Mouse (Mus musculus) limb, embryonic 12.5 days (tissue): ENCODE results near the gene Tmem270. TPM values are rescaled to one million over a fixed set of nuclear protein-coding genes. Genes with fewer than 3 reads are reported as not detected.

Source experiments
- ATAC-seq: fragments of 200-750 bp; cut with Nextera tagmentation; 2 replicates; pipeline ENCODE4 v1.8.0; 2017; ENCODE audit warnings: low read depth, moderate TSS enrichment; ENCODE audit not compliant: insufficient number of reproducible peaks, insufficient read depth, low FRiP score, low TSS enrichment
- H3K27ac ChIP-seq: fragments of 300-500 bp; sonication (generic); 2 replicates; pipeline ENCODE4 v1.5.1; 2016; ENCODE audit warnings: mild to moderate bottlenecking, moderate library complexity
- H3K27me3 ChIP-seq: fragments of 300-500 bp; sonication (generic); 2 replicates; pipeline ENCODE4 v1.6.1; 2016; ENCODE audit warnings: mild to moderate bottlenecking, moderate library complexity
- H3K36me3 ChIP-seq: fragments of 300-500 bp; sonication (generic); 2 replicates; pipeline ENCODE4 v1.6.1; 2016; ENCODE audit warnings: mild to moderate bottlenecking, moderate library complexity
- H3K4me1 ChIP-seq: fragments of 300-500 bp; sonication (generic); replicated peaks from 2 replicates; pipeline ENCODE4 v1.6.1; 2016
- H3K4me2 ChIP-seq: fragments of 300-500 bp; sonication (generic); 2 replicates; pipeline ENCODE4 v1.6.1; 2016; ENCODE audit warnings: mild to moderate bottlenecking, moderate library complexity
- H3K4me3 ChIP-seq: fragments of 300-500 bp; sonication (generic); replicated peaks from 2 replicates; pipeline ENCODE4 v1.5.1; 2016; ENCODE audit warnings: mild to moderate bottlenecking
- H3K9ac ChIP-seq: fragments of 300-500 bp; sonication (generic); replicated peaks from 2 replicates; pipeline ENCODE4 v1.6.1; 2016; ENCODE audit warnings: mild to moderate bottlenecking, moderate library complexity
- H3K9me3 ChIP-seq: fragments of 300-500 bp; sonication (generic); 2 replicates; pipeline ENCODE4 v1.6.1; 2016; ENCODE audit warnings: mild to moderate bottlenecking, moderate library complexity
- WGBS: fragments of 180-500 bp; shearing (Covaris S2); methylation state at CpG from one replicate; pipeline ENCODE4 v1.1.7; 2016; 5-methylcytosine and 5-hydroxymethylcytosine counted together
- polyA plus RNA-seq: library from polyadenylated mRNA; unstranded; fragments of >200 nt; fragmentation: Nextera tagmentation; extraction: Ambion mirVana; gene quantifications from 2 replicates; pipeline ENCODE4 v1.2.1, GENCODE M21; 2016

The Tmem270 gene
- not detected in 2 replicates for polyA plus RNA-seq

DNA sequence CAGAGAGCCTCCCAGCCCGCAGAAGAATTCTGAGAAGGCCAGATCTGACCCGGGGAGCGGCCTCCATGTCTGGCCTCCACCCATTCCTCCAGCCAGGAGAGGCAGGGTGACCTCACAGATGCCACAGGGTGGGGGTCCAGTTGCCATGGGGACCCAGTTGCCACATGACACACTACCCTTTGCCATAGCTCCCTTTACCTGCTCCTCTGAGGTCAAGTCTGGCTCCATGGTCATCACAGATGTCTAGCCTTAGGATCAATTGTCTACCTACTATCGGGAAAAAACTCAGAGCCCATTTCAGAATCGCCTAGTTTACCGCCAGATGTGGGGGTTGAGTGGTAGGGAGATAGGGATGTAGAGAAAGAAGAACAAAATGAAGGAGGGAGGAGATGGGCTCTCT, at the start of gene Tmem270:
Tmem270 (minus strand) TSS at position 101 of the 400 bp plus-strand sequence.
- WGBS, result 80% methylated on average over 6 of the region's 6 CpGs
- Histone ChIP-seq H3K9me3 (no peaks in the 10 kb centered on the region), H3K4me3 (no peak within 1 kb of the TSS), H3K27ac (no peak within 1 kb of the TSS), H3K27me3 (no peaks in the 10 kb centered on the region), H3K36me3 (no peaks in the 10 kb centered on the region), H3K4me2 (no peak within 1 kb of the TSS), H3K4me1 (no peaks in the 10 kb centered on the region), H3K9ac (no peak within 1 kb of the TSS)
- ATAC-seq, result 0 out of 2 replicates have a peak, but pooled peaks have one; percentile 10

DNA sequence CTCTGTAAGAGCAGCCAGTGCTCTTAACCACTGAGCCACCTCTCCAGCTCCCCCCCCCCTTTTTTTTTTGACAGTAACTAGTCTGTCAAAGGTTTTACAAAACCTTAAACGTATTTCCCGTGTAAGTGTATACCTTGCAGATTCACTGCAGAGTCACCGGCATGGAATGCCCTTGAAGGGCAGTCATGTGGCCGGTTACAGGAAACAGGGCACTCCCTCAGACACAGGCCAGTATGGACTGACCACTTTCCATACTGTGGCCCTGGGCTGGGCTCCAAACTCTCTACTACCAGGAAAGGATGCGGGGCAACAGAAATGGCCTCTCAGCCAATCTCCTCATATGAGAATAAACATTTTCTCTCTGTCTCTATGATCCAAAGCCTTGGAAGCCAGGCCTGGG, 49.0 kb upstream of the Tmem270 start:
- ATAC-seq, result no peak
- Histone ChIP-seq H3K4me1 (peaks cover 20% of the 10 kb centered on the region), H3K4me2 (no peak overlapping the region), H3K9ac (no peak overlapping the region), H3K9me3 (no peaks in the 10 kb centered on the region), H3K4me3 (no peak overlapping the region), H3K27ac (no peak overlapping the region), H3K27me3 (peaks cover 11% of the 10 kb centered on the region), H3K36me3 (no peaks in the 10 kb centered on the region)
- WGBS, result 85% methylated on average over 5 of the region's 5 CpGs

DNA sequence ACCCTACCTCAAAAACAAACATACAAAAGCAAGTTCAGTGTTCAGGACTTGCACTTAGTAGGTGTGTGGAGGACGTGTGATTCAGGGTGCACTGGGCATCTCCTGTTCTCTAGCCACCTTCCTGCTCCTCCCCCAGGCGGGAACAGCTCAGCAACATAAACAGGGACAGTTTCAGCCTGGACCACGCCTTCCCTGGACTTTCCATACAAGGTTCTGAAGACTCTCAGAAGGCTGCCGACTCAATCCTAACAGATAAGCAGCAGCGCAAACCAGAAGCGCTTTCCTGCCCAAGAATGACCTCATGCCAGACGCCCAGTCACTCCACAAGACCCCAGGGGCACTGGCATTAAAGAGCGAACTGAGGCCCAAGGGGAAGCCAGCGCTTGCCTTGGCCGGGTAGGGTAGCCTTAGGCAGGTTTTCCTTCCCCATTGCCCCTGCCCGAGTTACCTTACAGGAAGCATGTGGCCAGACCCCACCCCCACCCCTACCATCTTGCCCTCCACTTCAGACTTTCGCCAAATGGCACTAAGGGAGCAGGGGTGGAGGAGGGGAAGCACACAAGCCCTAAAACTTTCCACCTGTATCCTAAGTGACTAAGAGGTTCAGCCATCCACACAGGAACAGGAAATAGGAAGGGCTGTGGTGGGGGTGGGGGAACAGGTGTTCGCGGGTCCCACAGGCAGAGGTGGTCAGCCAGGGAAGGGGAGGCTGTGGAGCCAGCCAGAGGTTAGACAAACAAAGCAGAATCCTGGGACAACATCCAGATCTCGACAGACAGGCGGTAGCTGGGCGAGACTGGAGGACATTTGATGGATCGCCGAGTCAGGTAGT, 44.7 kb upstream of the Tmem270 start:
- peaks cover 37% of the 10 kb centered on the region for H3K27me3 ChIP-seq
- peaks cover 27% of the 10 kb centered on the region for H3K4me1 ChIP-seq
- 19% methylated on average over 19 of the region's 19 CpGs for WGBS
- no peaks in the 10 kb centered on the region for H3K36me3 ChIP-seq
- peak overlapping the region; percentile 38 for H3K4me2 ChIP-seq
- no peak overlapping the region for H3K4me3 ChIP-seq
- H3K9me3 ChIP-seq, result no peaks in the 10 kb centered on the region
- no peak overlapping the region for H3K9ac ChIP-seq
- no peak overlapping the region for H3K27ac ChIP-seq
- no peak for ATAC-seq

DNA sequence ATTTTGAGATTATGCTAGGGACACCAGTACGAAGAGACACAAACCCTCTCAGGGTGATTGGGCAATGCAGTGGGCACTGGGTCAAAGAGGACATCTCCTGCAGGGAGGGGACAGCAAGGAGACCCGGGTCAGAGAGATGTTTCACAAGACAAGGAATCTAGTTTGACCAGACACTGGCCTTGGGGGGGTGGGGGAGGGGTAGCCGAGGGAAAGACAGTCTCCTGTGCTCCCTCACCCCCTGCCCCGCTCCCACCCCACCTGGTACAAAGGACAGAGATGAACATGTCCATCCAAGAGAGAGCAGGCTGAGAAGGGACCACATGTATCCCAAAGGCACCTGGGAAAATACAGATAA, 41.5 kb upstream of the Tmem270 start:
- Histone ChIP-seq H3K27ac (no peak overlapping the region), H3K4me1 (peaks cover 33% of the 10 kb centered on the region), H3K9me3 (no peaks in the 10 kb centered on the region), H3K27me3 (peaks cover 64% of the 10 kb centered on the region), H3K4me2 (no peak overlapping the region), H3K36me3 (no peaks in the 10 kb centered on the region), H3K9ac (no peak overlapping the region), H3K4me3 (no peak overlapping the region)
- 58% methylated on average over 4 of the region's 4 CpGs for WGBS
- ATAC-seq, result no peak

DNA sequence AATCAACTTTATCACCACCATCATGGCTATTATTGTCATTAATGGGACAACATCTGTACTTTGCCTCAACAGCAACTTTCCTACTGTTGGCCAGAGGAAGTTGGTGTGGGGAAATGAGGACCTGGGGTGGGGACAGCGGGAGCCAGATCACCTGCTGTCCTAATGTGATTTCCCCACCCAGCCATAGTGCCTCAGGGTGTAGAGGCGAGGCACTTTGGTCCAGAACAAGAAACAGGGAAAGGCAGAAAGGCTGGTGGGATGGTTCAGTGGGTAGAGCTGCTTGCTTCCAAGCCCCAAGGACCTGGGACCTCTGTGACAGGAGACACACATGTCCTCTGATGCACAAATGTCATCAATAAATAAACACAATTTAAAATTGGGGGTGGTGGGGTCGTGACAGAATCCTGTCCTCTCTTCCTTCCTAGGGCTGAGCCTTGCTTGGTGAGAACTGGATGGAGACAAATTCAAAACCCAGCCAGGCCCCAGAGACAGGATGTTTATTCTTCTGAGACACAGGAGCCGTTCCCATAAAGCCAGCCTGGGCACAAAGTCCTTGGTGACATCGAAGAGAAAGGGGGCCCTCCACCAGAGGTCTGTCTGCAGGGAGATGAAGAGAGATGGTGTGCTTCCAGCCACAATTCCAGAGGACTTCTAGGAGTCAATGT, 41.0 kb upstream of the Tmem270 start:
- no peak for ATAC-seq
- H3K27me3 ChIP-seq, result peaks cover 64% of the 10 kb centered on the region
- no peaks in the 10 kb centered on the region for H3K36me3 ChIP-seq
- H3K9me3 ChIP-seq, result no peaks in the 10 kb centered on the region
- H3K9ac ChIP-seq, result no peak overlapping the region
- 54% methylated on average over 5 of the region's 5 CpGs for WGBS
- H3K4me1 ChIP-seq, result peaks cover 33% of the 10 kb centered on the region
- no peak overlapping the region for H3K4me3 ChIP-seq
- H3K4me2 ChIP-seq, result no peak overlapping the region
- no peak overlapping the region for H3K27ac ChIP-seq

DNA sequence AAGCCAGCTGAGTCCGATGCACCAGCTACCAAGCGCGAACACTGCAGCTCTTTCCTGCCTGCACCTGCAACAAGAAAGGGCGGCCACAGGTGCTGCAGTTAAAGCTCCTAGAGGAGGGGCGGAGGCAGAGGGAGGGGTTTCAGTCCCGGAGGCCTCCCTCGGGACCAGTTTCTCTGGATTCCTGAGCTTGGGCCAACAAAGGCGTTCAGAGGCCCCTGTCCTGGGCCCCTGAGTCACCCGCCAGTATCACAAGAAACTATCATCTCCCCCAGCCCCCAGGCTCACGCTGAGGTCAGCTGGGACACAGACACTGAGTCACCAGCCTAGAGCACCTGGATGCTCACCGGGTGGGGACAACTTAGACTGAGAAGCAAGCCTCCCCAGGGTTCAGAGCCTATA, 40.3 kb upstream of the Tmem270 start, which contains the start of gene Cldn4:
Cldn4 (minus strand) TSS at position 78 of the 399 bp plus-strand sequence.
- ATAC-seq, result no peak
- Histone ChIP-seq H3K9ac (peak within 1 kb of the TSS; percentile 31; the same call in 1 of the 2 replicates), H3K4me3 (peak within 1 kb of the TSS; percentile 28), H3K4me2 (peak within 1 kb of the TSS; percentile 42), H3K36me3 (no peaks in the 10 kb centered on the region), H3K4me1 (peaks cover 31% of the 10 kb centered on the region), H3K27me3 (peaks cover 60% of the 10 kb centered on the region), H3K9me3 (no peaks in the 10 kb centered on the region), H3K27ac (no peak within 1 kb of the TSS)
- WGBS, result 8% methylated on average over 11 of the region's 11 CpGs

DNA sequence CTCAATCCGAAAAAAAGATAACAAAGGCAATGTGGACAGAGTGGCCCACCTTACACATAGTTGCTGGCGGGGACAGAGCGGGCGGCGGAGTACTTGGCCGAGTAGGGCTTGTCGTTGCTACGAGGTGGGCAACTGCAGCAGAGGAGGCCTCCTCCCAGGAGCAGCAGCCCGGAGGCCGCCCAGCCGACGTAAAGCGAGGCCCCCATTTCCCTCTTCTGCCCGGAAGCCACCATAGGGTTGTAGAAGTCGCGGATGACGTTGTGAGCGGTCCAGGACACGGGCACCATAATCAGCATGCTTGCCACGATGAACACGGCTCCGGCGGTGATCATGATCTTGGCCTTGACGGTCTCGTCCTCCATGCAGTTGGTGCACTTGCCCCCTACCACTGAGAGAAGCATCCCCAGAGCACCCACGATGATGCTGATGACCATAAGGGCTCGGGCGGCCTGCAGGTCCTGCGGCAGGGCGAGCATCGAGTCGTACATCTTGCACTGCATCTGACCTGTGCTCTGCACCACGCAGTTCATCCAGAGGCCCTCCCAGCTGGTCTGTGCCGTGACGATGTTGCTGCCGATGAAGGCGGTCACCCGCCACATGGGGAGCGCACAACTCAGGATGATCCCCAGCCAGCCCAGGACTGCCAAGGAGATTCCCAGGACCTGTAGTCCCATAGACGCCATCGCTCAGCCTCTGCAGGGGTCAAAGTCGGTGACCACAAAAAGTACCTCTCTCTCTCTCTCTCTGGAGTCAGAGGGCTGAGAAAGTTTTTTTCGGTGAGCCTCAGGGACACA, 39.7 kb upstream of the Tmem270 start:
- Histone ChIP-seq H3K36me3 (no peaks in the 10 kb centered on the region), H3K9me3 (no peaks in the 10 kb centered on the region), H3K9ac (peak overlapping the region; percentile 31; the same call in 1 of the 2 replicates), H3K4me3 (peak overlapping the region; percentile 28), H3K4me1 (peaks cover 25% of the 10 kb centered on the region), H3K27me3 (peaks cover 54% of the 10 kb centered on the region), H3K27ac (no peak overlapping the region), H3K4me2 (peak overlapping the region; percentile 42)
- 14% methylated on average over 43 of the region's 43 CpGs for WGBS
- ATAC-seq, result no peak; the same call in 1 of the 2 replicates

DNA sequence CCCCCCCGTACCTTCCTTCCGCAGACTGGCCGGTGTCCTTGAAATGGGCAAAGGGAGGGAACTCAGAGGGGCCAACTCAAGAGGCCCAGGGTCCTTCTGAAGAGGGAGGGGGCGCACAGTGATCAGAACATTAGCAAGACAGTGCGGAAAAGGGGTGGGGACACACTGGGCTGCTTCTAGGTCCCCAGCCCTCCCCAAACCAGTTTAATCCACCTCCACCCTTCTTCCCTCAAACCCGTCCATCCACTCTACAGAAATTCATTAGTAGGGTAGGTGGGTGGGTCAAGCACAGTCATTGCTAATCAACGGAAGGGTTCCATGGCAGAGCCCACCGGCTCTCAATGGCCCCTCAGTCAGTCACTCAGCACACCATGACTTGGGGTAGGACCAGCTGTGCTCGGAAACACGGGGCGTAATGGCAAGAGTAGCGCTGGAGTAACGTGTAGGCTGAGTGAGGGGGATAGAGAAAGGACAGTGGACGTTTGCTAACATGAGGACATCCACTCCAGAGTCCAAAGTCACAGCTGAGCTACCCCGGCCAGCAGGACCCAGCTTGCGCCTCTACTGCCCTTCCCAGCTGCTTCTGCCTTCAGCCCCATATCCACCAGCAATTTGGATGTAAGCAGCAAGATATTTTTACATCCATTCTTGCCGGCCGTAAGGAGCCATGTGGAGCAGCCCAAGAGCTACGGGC, 38.9 kb upstream of the Tmem270 start:
- Histone ChIP-seq H3K4me2 (peak overlapping the region; percentile 42), H3K36me3 (no peaks in the 10 kb centered on the region)

DNA sequence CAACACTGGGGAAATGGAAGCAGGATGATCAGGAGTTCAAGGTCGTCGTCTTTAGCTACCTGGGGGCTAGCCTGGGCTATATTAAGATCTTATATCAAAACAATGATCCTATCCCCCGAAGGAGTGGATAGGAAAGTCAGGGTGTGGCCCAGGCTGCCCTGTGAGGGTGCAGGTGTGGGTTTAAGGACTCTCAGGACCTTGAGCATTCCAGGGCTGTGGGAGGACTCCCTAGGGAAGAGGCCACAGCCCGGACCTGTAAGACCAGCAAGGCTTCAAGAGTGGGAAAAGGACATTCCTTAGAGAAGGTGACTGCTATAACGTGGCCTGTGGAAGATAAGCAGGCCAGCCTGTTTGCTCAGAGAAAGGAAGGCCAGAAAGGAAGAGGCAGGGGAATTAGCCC, 37.6 kb upstream of the Tmem270 start:
- no peak for ATAC-seq
- no peak overlapping the region for H3K9ac ChIP-seq
- H3K27ac ChIP-seq, result no peak overlapping the region
- peaks cover 18% of the 10 kb centered on the region for H3K4me1 ChIP-seq
- no peaks in the 10 kb centered on the region for H3K9me3 ChIP-seq
- 72% methylated on average over 5 of the region's 5 CpGs for WGBS
- H3K4me3 ChIP-seq, result no peak overlapping the region
- H3K36me3 ChIP-seq, result no peaks in the 10 kb centered on the region
- H3K27me3 ChIP-seq, result peaks cover 51% of the 10 kb centered on the region
- H3K4me2 ChIP-seq, result no peak overlapping the region

More for the DNA sequence above, 38.9 kb upstream of the Tmem270 start:
- ATAC-seq, result no peak; the same call in 1 of the 2 replicates
- H3K4me3 ChIP-seq, result peak overlapping the region; percentile 28
- peaks cover 18% of the 10 kb centered on the region for H3K4me1 ChIP-seq
- H3K9ac ChIP-seq, result peak overlapping the region; percentile 31; the same call in 1 of the 2 replicates
- no peak overlapping the region for H3K27ac ChIP-seq
- 40% methylated on average over 18 of the region's 19 CpGs for WGBS
- H3K27me3 ChIP-seq, result peaks cover 53% of the 10 kb centered on the region
- H3K9me3 ChIP-seq, result no peaks in the 10 kb centered on the region

DNA sequence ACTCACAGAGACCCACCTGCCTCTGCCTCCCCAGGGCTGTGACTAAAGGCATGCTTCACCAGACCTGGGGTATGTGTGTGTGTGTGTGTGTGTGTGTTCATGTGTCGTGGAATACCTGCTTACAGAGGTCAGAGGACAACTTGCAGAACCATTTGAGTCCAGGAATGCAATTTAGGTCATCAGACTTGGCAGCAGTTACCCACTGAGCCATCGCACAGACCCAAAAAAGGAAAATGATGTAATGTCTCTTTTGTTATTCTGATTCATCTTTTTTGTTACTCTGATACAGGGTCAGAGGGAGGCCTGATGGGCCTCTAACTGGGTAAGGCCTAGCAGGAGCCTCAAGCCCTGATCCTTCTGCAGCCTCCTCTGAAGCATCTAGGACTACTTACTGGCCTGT, 36.2 kb upstream of the Tmem270 start:
- no peak for ATAC-seq
- 87% methylated on average over 2 of the region's 2 CpGs for WGBS

More for the DNA sequence above, 36.2 kb upstream of the Tmem270 start:
- H3K27me3 ChIP-seq, result peaks cover 42% of the 10 kb centered on the region
- H3K9ac ChIP-seq, result no peak overlapping the region
- H3K4me3 ChIP-seq, result no peak overlapping the region
- no peaks in the 10 kb centered on the region for H3K36me3 ChIP-seq
- no peak overlapping the region for H3K4me2 ChIP-seq
- H3K4me1 ChIP-seq, result peaks cover 18% of the 10 kb centered on the region
- H3K27ac ChIP-seq, result no peak overlapping the region
- no peaks in the 10 kb centered on the region for H3K9me3 ChIP-seq
